Mouse (Mus musculus) liver, adult 2 months (tissue): ENCODE results near the gene Tmc8.

Source experiments
- CTCF ChIP-seq: fragments of 200-500 bp; IDR thresholded peaks from 2 replicates; pipeline ENCODE4 v1.5.1; 2011; ENCODE audit warnings: low read depth, low read length, control low read depth
- POLR2A ChIP-seq: fragments of 200-500 bp; IDR thresholded peaks from 2 replicates; pipeline ENCODE4 v1.6.1; 2011; ENCODE audit warnings: low read length, control low read depth; ENCODE audit not compliant: insufficient read depth; ENCODE audit errors: extremely low read depth

DNA sequence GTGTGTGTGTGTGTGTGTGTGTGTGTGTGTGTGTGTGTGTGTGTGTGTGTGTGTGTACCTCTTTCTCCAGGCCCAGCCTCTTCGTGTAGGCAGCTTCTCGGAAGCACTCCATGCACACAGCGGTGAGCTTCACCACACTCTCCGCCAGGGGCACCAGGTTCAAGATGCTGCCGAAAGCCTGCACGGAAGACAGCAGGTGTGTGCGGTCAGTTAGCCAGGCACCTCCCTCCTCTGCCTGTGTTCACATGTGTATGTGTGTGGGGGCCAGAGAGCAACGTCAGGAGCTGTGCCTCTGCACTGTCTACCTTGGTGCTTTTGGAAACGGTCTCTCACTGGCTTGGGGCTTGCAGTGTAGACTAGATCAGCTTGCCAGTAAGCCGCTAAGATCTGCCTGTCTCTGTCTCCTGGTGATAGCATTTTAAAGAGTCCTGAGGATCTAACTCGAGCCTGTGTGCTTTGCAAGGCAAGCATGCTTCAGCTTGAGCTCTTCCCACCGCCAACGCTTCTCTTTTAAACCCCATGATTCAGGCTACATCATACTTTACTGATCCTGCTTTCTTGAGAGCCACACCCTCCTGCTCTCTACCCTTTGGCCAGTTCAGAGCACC, 34.6 kb downstream of the Tmc8 start:
- TF ChIP-seq POLR2A (no peak), CTCF (no peak)
